Mouse (Mus musculus) cerebral cortex, adult 2 months (tissue): ENCODE data around the gene Ttll9.

Experiments
- WGBS: fragments of 180-500 bp; shearing (Covaris S2); methylation state at CpG from one replicate; pipeline ENCODE4 v1.1.7; 2018; 5-methylcytosine and 5-hydroxymethylcytosine counted together

Ttll9 gene

DNA sequence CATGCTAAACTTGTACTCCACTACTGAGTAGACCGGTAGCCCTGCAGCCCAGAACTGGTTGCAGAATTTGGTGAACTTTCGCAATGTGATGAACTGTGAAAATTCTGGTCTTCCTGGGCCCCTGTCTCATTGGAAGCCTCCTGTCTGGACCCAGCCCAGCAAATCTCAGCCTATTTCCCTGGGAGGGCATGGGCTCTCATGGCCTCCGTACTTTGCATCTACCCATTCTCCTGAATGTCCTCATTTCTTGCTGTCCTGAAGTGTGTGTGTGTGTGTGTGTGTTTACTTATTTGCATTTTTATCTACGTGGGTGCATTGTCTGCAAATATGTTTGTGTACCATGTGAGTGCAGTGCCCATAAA lies 87.7 kb downstream of the Ttll9 start:
- 82% methylated on average over 4 of the region's 4 CpGs for WGBS

GRCm38 (mm10) chr2:153051095-153051494 lies 88.8 kb downstream of the Ttll9 start:
- 86% methylated on average over 6 of the region's 6 CpGs for WGBS

- 84% methylated on average over 9 of the region's 9 CpGs for WGBS
Observed at GRCm38 (mm10) chr2:153051537-153051936, 89.3 kb downstream of the Ttll9 start.

DNA sequence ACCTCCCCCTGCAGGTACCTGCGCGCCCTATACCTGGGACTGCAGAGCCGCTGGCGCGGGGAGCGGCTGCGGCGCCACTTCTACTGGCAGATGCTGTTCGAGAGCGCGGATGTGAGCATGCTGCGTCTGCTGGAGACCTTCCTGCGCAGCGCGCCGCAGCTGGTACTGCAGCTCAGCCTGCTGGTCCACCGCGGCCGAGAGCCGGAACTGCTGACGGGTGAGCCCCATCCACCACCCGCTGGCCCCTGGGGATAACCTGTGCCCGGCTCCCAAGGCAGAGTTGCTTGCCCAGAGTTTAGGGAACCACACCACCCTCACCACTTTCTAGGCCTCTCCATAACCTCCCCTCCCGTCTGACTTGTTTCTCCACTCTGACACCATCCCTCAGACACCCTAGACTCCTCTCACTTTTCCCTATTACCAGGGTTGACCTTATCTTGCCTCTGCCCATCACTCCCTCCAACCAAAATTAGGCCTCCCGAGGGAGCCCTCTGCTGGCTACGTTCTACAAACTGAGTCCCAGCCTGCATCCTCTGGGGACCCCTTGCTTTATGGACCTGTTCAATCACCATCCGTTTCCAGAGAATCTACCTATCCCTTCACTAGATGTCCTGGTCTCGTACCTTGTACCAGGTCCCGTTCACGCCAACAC lies 90.5 kb downstream of the Ttll9 start:
- WGBS = 35% methylated on average over 28 of the region's 30 CpGs

DNA sequence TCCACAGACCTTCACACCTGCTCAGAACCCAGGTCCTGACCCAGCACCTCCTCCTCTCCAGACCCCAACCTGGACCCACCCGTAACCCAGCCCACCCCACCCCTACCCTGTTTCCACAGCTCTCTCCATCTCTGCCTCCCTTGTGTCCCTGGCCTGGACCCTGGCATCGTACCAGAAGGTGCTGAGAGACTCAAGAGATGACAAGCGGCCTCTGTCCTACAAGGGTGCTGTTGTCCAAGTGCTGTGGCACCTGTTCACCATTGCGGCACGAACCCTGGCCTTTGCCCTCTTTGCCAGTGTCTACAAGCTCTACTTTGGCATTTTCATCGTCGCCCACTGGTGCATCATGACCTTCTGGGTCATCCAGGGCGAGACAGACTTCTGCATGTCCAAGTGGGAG lies 91.6 kb downstream of the Ttll9 start:
- WGBS = 94% methylated on average over 8 of the region's 8 CpGs

- 64% methylated on average over 6 of the region's 6 CpGs for WGBS
Observed at GRCm38 (mm10) chr2:153055270-153055920, 93.1 kb downstream of the Ttll9 start.
